Mouse (Mus musculus): ENCODE data around the gene Stat3.

Stat3 gene

GRCm38 (mm10) chr11:100963647-100964046, 24.3 kb upstream of the Stat3 start:
- no peak for DNase-seq (ENCODE audit: low spot score)

GRCm38 (mm10) chr11:100962371-100962911, 23.1 kb upstream of the Stat3 start:
- DNase-seq (ENCODE audit: low spot score): no peak

- no peak for DNase-seq (ENCODE audit: low spot score)
Measured at GRCm38 (mm10) chr11:100960540-100960939, 21.2 kb upstream of the Stat3 start.

- DNase-seq (ENCODE audit: low spot score): no peak
Measured at GRCm38 (mm10) chr11:100959826-100960225, 20.5 kb upstream of the Stat3 start.

- no peak for DNase-seq (ENCODE audit: low spot score)
Measured at GRCm38 (mm10) chr11:100959464-100959810, 20.1 kb upstream of the Stat3 start.

GRCm38 (mm10) chr11:100958613-100959463, 19.5 kb upstream of the Stat3 start:
- DNase-seq (ENCODE audit: low spot score): no peak

- no peak for DNase-seq (ENCODE audit: low spot score)
Measured at GRCm38 (mm10) chr11:100957915-100958469, 18.7 kb upstream of the Stat3 start.

- peak; percentile 93 for DNase-seq (ENCODE audit: low spot score)
Measured at GRCm38 (mm10) chr11:100957244-100957643, 17.9 kb upstream of the Stat3 start.

- no peak for DNase-seq (ENCODE audit: low spot score)
Measured at GRCm38 (mm10) chr11:100949540-100949939, 10.2 kb upstream of the Stat3 start.

- DNase-seq (ENCODE audit: low spot score): no peak
Measured at GRCm38 (mm10) chr11:100948317-100948716, 9.0 kb upstream of the Stat3 start.

GRCm38 (mm10) chr11:100947548-100947947, 8.2 kb upstream of the Stat3 start:
- no peak for DNase-seq (ENCODE audit: low spot score)

- DNase-seq (ENCODE audit: low spot score): no peak
Measured at GRCm38 (mm10) chr11:100946862-100947261, 7.5 kb upstream of the Stat3 start.

- DNase-seq (ENCODE audit: low spot score): no peak
Measured at GRCm38 (mm10) chr11:100942388-100942787, 3.0 kb upstream of the Stat3 start.

- no peak for DNase-seq (ENCODE audit: low spot score)
Measured at GRCm38 (mm10) chr11:100938711-100939511, 429 bp downstream of the Stat3 start.

GRCm38 (mm10) chr11:100938112-100938511, 1.2 kb downstream of the Stat3 start:
- no peak for DNase-seq (ENCODE audit: low spot score)

GRCm38 (mm10) chr11:100937295-100937694, 2.0 kb downstream of the Stat3 start:
- no peak for DNase-seq (ENCODE audit: low spot score)

GRCm38 (mm10) chr11:100935373-100936355, 3.7 kb downstream of the Stat3 start:
- DNase-seq (ENCODE audit: low spot score): no peak

- no peak for DNase-seq (ENCODE audit: low spot score)
Measured at GRCm38 (mm10) chr11:100931254-100931921, 8.0 kb downstream of the Stat3 start.

- no peak for DNase-seq (ENCODE audit: low spot score)
Measured at GRCm38 (mm10) chr11:100930611-100931010, 8.7 kb downstream of the Stat3 start.

- no peak for DNase-seq (ENCODE audit: low spot score)
Measured at GRCm38 (mm10) chr11:100927386-100927785, 12.0 kb downstream of the Stat3 start.

Data from ovary, postnatal 10 days (tissue).